Mouse (Mus musculus): ENCODE measurements around the gene Evpl.

Gene Evpl

GRCm38 (mm10) chr11:116212847-116213246 lies 25.0 kb downstream of the Evpl start:
- no peak for DNase-seq

GRCm38 (mm10) chr11:116210696-116211095 lies 27.2 kb downstream of the Evpl start:
- DNase-seq, result no peak

GRCm38 (mm10) chr11:116209257-116209656 lies 28.6 kb downstream of the Evpl start:
- no peak for DNase-seq

GRCm38 (mm10) chr11:116208660-116209059 lies 29.2 kb downstream of the Evpl start:
- DNase-seq, result no peak

GRCm38 (mm10) chr11:116206678-116207077 lies 31.2 kb downstream of the Evpl start:
- no peak for DNase-seq

GRCm38 (mm10) chr11:116203150-116203549 lies 34.7 kb downstream of the Evpl start:
- DNase-seq, result no peak

GRCm38 (mm10) chr11:116201151-116201550 lies 36.7 kb downstream of the Evpl start:
- no peak for DNase-seq

- peak; percentile 96 for DNase-seq
Observed at GRCm38 (mm10) chr11:116198639-116199531, 39.0 kb downstream of the Evpl start, which contains the start of the genes Ten1 and Acox1. TSS of gene Ten1 (plus strand) at chr11:116198855. TSS of gene Acox1 (minus strand) at chr11:116199045.

- no peak for DNase-seq
Observed at GRCm38 (mm10) chr11:116198132-116198531, 39.7 kb downstream of the Evpl start.

- DNase-seq, result no peak
Observed at GRCm38 (mm10) chr11:116197584-116197906, 40.3 kb downstream of the Evpl start.

- DNase-seq, result no peak
Observed at GRCm38 (mm10) chr11:116196866-116197583, 40.9 kb downstream of the Evpl start.

- DNase-seq, result no peak
Observed at GRCm38 (mm10) chr11:116196336-116196735, 41.5 kb downstream of the Evpl start.

GRCm38 (mm10) chr11:116195252-116195651 lies 42.6 kb downstream of the Evpl start:
- no peak for DNase-seq

- no peak for DNase-seq
Observed at GRCm38 (mm10) chr11:116194619-116195018, 43.3 kb downstream of the Evpl start.

GRCm38 (mm10) chr11:116187226-116187930 lies 50.5 kb downstream of the Evpl start:
- no peak for DNase-seq

GRCm38 (mm10) chr11:116186360-116186759 lies 51.5 kb downstream of the Evpl start:
- no peak for DNase-seq

GRCm38 (mm10) chr11:116185836-116186235 lies 52.0 kb downstream of the Evpl start:
- peak in 1 of 2 experiments; percentile 18 for DNase-seq

- no peak for DNase-seq
Observed at GRCm38 (mm10) chr11:116178411-116179121, 59.3 kb downstream of the Evpl start.

GRCm38 (mm10) chr11:116176010-116176409 lies 61.9 kb downstream of the Evpl start:
- no peak for DNase-seq

- no peak for DNase-seq
Observed at GRCm38 (mm10) chr11:116174775-116175448, 63.0 kb downstream of the Evpl start.

GRCm38 (mm10) chr11:116171959-116172358 lies 65.9 kb downstream of the Evpl start:
- DNase-seq, result no peak
